Mouse (Mus musculus) stomach, embryonic 15.5 days (tissue): ENCODE results near the gene Prr29. TPM values are rescaled to one million over a fixed set of nuclear protein-coding genes. Genes with fewer than 3 reads are reported as not detected.
"Not testable (repeated sequence)": the region's sequence is repeated elsewhere in the genome, so short reads cannot be mapped to it uniquely, and the experiment has no call there.

ENCODE experiments used
- ATAC-seq: fragments of 200-750 bp; cut with Nextera tagmentation; 2 replicates; pipeline ENCODE4 v1.8.0; 2017; ENCODE audit warnings: low read depth, moderate number of reproducible peaks, moderate TSS enrichment; ENCODE audit not compliant: insufficient read depth, low FRiP score
- H3K27ac ChIP-seq: fragments of 300-500 bp; sonication (generic); 2 replicates; pipeline ENCODE4 v1.5.1; 2015; ENCODE audit warnings: mild to moderate bottlenecking, inconsistent platforms
- H3K27me3 ChIP-seq: fragments of 300-500 bp; sonication (generic); replicated peaks from 2 replicates; pipeline ENCODE4 v1.6.1; 2015; ENCODE audit warnings: inconsistent platforms
- H3K36me3 ChIP-seq: fragments of 300-500 bp; sonication (generic); 2 replicates; pipeline ENCODE4 v1.6.1; 2015; ENCODE audit warnings: inconsistent platforms
- H3K4me1 ChIP-seq: fragments of 300-500 bp; sonication (generic); 2 replicates; pipeline ENCODE4 v1.6.1; 2015; ENCODE audit warnings: inconsistent platforms
- H3K4me2 ChIP-seq: fragments of 300-500 bp; sonication (generic); 2 replicates; pipeline ENCODE4 v1.6.1; 2015; ENCODE audit warnings: mild to moderate bottlenecking, inconsistent platforms
- H3K4me3 ChIP-seq: fragments of 300-500 bp; sonication (generic); replicated peaks from 2 replicates; pipeline ENCODE4 v1.5.1; 2015; ENCODE audit warnings: inconsistent platforms
- H3K9ac ChIP-seq: fragments of 300-500 bp; sonication (generic); 2 replicates; pipeline ENCODE4 v1.6.1; 2015; ENCODE audit warnings: inconsistent platforms
- H3K9me3 ChIP-seq: fragments of 300-500 bp; sonication (generic); 2 replicates; pipeline ENCODE4 v1.6.1; 2016; ENCODE audit warnings: inconsistent platforms
- WGBS: fragments of 180-500 bp; shearing (Covaris S2); methylation state at CpG from one replicate; pipeline ENCODE4 v1.1.7; 2015; 5-methylcytosine and 5-hydroxymethylcytosine counted together
- polyA plus RNA-seq: library from polyadenylated mRNA; unstranded; fragments of >200 nt; fragmentation: Nextera tagmentation; extraction: Ambion mirVana; gene quantifications from 2 replicates; pipeline ENCODE4 v1.2.1, GENCODE M21; 2015

Gene Prr29
- polyA plus RNA-seq, 1 experiment from 2014 or later = 0.31 TPM

GRCm38 (mm10) chr11:106338029-106338428 lies 27.2 kb upstream of the Prr29 start:
- WGBS = 80% methylated on average over 5 of the region's 5 CpGs
- ATAC-seq = no peak

GRCm38 (mm10) chr11:106338870-106339269 lies 26.4 kb upstream of the Prr29 start:
- H3K9me3 ChIP-seq = no peaks in the 10 kb centered on the region
- H3K4me1 ChIP-seq = no peaks in the 10 kb centered on the region
- ATAC-seq = no peak
- H3K36me3 ChIP-seq = no peaks in the 10 kb centered on the region
- H3K27ac ChIP-seq = no peak overlapping the region
- no peak overlapping the region for H3K9ac ChIP-seq
- no peak overlapping the region for H3K4me2 ChIP-seq
- no peak overlapping the region for H3K4me3 ChIP-seq
- no peaks in the 10 kb centered on the region for H3K27me3 ChIP-seq
- 79% methylated on average over 7 of the region's 7 CpGs for WGBS

More at GRCm38 (mm10) chr11:106338029-106338428, 27.2 kb upstream of the Prr29 start:
- Histone ChIP-seq H3K36me3 (no peaks in the 10 kb centered on the region), H3K27ac (no peak overlapping the region), H3K4me1 (no peaks in the 10 kb centered on the region), H3K4me3 (no peak overlapping the region), H3K9ac (no peak overlapping the region), H3K9me3 (no peaks in the 10 kb centered on the region), H3K27me3 (no peaks in the 10 kb centered on the region), H3K4me2 (no peak overlapping the region)

GRCm38 (mm10) chr11:106339323-106339722 lies 25.9 kb upstream of the Prr29 start:
- not testable (repeated sequence) for H3K9ac ChIP-seq, H3K27ac ChIP-seq, H3K27me3 ChIP-seq, H3K4me3 ChIP-seq, H3K4me2 ChIP-seq, ATAC-seq, H3K9me3 ChIP-seq, H3K36me3 ChIP-seq, H3K4me1 ChIP-seq
- WGBS = 86% methylated on average over 4 of the region's 4 CpGs

GRCm38 (mm10) chr11:106340990-106341520 lies 24.2 kb upstream of the Prr29 start:
- 76% methylated on average over 9 of the region's 9 CpGs for WGBS
- Histone ChIP-seq H3K36me3 (no peaks in the 10 kb centered on the region), H3K4me2 (no peak overlapping the region), H3K9me3 (no peaks in the 10 kb centered on the region), H3K4me1 (no peaks in the 10 kb centered on the region; the same call in 1 of the 2 replicates), H3K27me3 (no peaks in the 10 kb centered on the region), H3K27ac (no peak overlapping the region), H3K9ac (no peak overlapping the region), H3K4me3 (no peak overlapping the region)
- no peak for ATAC-seq

GRCm38 (mm10) chr11:106344910-106345309 lies 20.4 kb upstream of the Prr29 start:
- Histone ChIP-seq H3K9me3 (no peaks in the 10 kb centered on the region), H3K9ac (no peak overlapping the region), H3K27me3 (no peaks in the 10 kb centered on the region), H3K27ac (no peak overlapping the region), H3K4me1 (no peaks in the 10 kb centered on the region; the same call in 1 of the 2 replicates), H3K36me3 (no peaks in the 10 kb centered on the region), H3K4me3 (no peak overlapping the region), H3K4me2 (no peak overlapping the region)
- ATAC-seq = peak; percentile 65; the same call in 1 of the 2 replicates
- 30% methylated on average over 6 of the region's 6 CpGs for WGBS

- H3K9me3 ChIP-seq = no peaks in the 10 kb centered on the region
- WGBS = 71% methylated on average over 6 of the region's 6 CpGs
- H3K4me1 ChIP-seq = no peaks in the 10 kb centered on the region; the same call in 1 of the 2 replicates
- no peak overlapping the region for H3K4me3 ChIP-seq
- H3K27ac ChIP-seq = no peak overlapping the region
- H3K9ac ChIP-seq = no peak overlapping the region
- no peaks in the 10 kb centered on the region for H3K36me3 ChIP-seq
- no peak overlapping the region for H3K4me2 ChIP-seq
- no peaks in the 10 kb centered on the region for H3K27me3 ChIP-seq
- ATAC-seq = no peak
Observed at GRCm38 (mm10) chr11:106349772-106350171, 15.5 kb upstream of the Prr29 start.

- H3K36me3 ChIP-seq = no peaks in the 10 kb centered on the region
- no peak for ATAC-seq
- no peak overlapping the region for H3K4me3 ChIP-seq
- no peaks in the 10 kb centered on the region for H3K9me3 ChIP-seq
- no peaks in the 10 kb centered on the region for H3K27me3 ChIP-seq
- no peak overlapping the region for H3K27ac ChIP-seq
- H3K4me1 ChIP-seq = 0 out of 2 replicates have a peak, but pooled peaks cover 3% of the 10 kb centered on the region
- WGBS = 55% methylated on average over 5 of the region's 5 CpGs
- no peak overlapping the region for H3K4me2 ChIP-seq
- no peak overlapping the region for H3K9ac ChIP-seq
Observed at GRCm38 (mm10) chr11:106350853-106351252, 14.4 kb upstream of the Prr29 start.

- 0 out of 2 replicates have a peak, but pooled peaks cover 4% of the 10 kb centered on the region for H3K4me1 ChIP-seq
- H3K4me3 ChIP-seq = no peak overlapping the region
- no peaks in the 10 kb centered on the region for H3K36me3 ChIP-seq
- ATAC-seq = no peak
- no peak overlapping the region for H3K27ac ChIP-seq
- H3K9ac ChIP-seq = no peak overlapping the region
- H3K4me2 ChIP-seq = no peak overlapping the region
- 64% methylated on average over 3 of the region's 3 CpGs for WGBS
- H3K27me3 ChIP-seq = no peaks in the 10 kb centered on the region
- H3K9me3 ChIP-seq = no peaks in the 10 kb centered on the region
Observed at GRCm38 (mm10) chr11:106351253-106351652, 14.0 kb upstream of the Prr29 start.

GRCm38 (mm10) chr11:106351941-106352340 lies 13.3 kb upstream of the Prr29 start:
- no peak for ATAC-seq
- H3K9me3 ChIP-seq = no peaks in the 10 kb centered on the region
- H3K4me1 ChIP-seq = 0 out of 2 replicates have a peak, but pooled peaks cover 4% of the 10 kb centered on the region
- H3K27me3 ChIP-seq = no peaks in the 10 kb centered on the region
- no peak overlapping the region for H3K4me2 ChIP-seq
- H3K36me3 ChIP-seq = no peaks in the 10 kb centered on the region
- no peak overlapping the region for H3K27ac ChIP-seq
- WGBS = 81% methylated on average over 4 of the region's 4 CpGs
- H3K9ac ChIP-seq = no peak overlapping the region
- no peak overlapping the region for H3K4me3 ChIP-seq

- Histone ChIP-seq H3K36me3 (no peaks in the 10 kb centered on the region), H3K4me2 (no peak within 1 kb of the TSS), H3K4me3 (no peak within 1 kb of the TSS), H3K27ac (no peak within 1 kb of the TSS), H3K9ac (no peak within 1 kb of the TSS), H3K4me1 (0 out of 2 replicates have a peak, but pooled peaks cover 4% of the 10 kb centered on the region), H3K9me3 (no peaks in the 10 kb centered on the region), H3K27me3 (no peaks in the 10 kb centered on the region)
- no peak for ATAC-seq
- 83% methylated on average over 12 of the region's 12 CpGs for WGBS
Observed at GRCm38 (mm10) chr11:106353188-106353587, 12.1 kb upstream of the Prr29 start, which contains the start of gene Scn4a. Gene Scn4a, minus strand, starts transcription at chr11:106353288.

- Histone ChIP-seq H3K27me3 (no peaks in the 10 kb centered on the region), H3K4me1 (0 out of 2 replicates have a peak, but pooled peaks cover 4% of the 10 kb centered on the region), H3K9me3 (no peaks in the 10 kb centered on the region), H3K4me2 (no peak overlapping the region), H3K27ac (no peak overlapping the region), H3K4me3 (no peak overlapping the region), H3K36me3 (no peaks in the 10 kb centered on the region), H3K9ac (no peak overlapping the region)
- no peak for ATAC-seq
- 39% methylated on average over 1 of the region's 1 CpGs for WGBS
Observed at GRCm38 (mm10) chr11:106354181-106354580, 11.1 kb upstream of the Prr29 start.

- Histone ChIP-seq H3K4me1 (0 out of 2 replicates have a peak, but pooled peaks cover 4% of the 10 kb centered on the region), H3K27ac (no peak overlapping the region), H3K27me3 (no peaks in the 10 kb centered on the region; the same call in 1 of the 2 replicates), H3K4me3 (no peak overlapping the region), H3K36me3 (no peaks in the 10 kb centered on the region), H3K9me3 (no peaks in the 10 kb centered on the region), H3K9ac (no peak overlapping the region), H3K4me2 (no peak overlapping the region)
- ATAC-seq = no peak
- 46% methylated on average over 19 of the region's 19 CpGs for WGBS
Observed at GRCm38 (mm10) chr11:106355382-106356128, 9.7 kb upstream of the Prr29 start.
